Mouse (Mus musculus) olfactory bulb, adult 2 months (tissue): ENCODE results near the gene Sgce.

Experiments
- CTCF ChIP-seq: fragments of 200-500 bp; IDR thresholded peaks from 2 replicates; pipeline ENCODE4 v1.5.1; 2012; ENCODE audit warnings: low read depth, mild to moderate bottlenecking, low read length, moderate library complexity; ENCODE audit not compliant: insufficient read depth
- POLR2A ChIP-seq: fragments of 200-500 bp; IDR thresholded peaks from 2 replicates; pipeline ENCODE4 v1.6.1; 2012; ENCODE audit warnings: mild to moderate bottlenecking, low read depth, low read length, moderate library complexity; ENCODE audit not compliant: insufficient read depth

DNA sequence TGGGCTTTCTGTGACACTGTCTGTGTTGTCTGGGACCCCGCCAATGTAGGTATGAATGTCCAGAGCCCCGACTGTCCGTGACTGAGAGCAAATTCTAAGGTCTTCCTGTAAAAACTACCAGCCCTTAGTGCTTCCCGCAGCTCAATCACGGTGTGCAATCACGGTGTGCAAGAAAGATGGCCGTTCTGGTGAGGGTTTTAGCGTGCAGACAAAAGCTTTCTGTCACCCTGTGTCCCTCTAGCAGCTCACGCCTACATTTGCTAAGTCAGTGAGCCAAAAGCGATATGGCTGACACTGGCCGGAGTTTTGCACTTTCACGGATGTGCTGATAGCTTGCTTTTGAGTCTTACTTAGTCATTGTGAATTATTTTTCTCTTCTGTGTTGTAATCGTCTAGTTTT is 88.1 kb downstream of the Sgce start:
- TF ChIP-seq CTCF (no peak), POLR2A (no peak)
